Mouse (Mus musculus): ENCODE results near the gene Aifm1.

DNA sequence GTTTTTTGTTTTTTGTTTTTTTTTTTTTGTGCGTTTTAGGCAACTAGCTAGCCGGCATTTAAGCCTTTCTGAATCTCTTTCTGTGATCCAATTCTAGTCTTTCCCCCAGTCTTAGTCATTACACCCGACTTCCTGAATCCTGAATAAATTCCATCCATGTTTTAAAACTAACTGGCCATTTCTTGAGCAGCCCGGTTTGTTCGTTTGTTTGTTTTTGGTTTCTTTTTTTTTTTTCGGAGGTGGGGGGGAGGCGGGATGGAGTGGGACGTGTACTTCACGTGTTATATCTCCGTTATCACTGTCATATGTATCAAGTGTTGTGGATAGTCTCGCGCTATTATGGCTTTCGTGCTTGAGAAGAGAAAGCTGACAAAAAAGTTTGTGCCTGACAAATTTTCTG lies 461 bp upstream of the Aifm1 start:
- TF ChIP-seq MAFK (IDR thresholded peaks at IDR 0.05; ENCODE audit: insufficient read depth, low read depth, low read length) (no peak), CHD2 (IDR thresholded peaks at IDR 0.05; ENCODE audit: low read depth, low read length) (no peak)
